ENCODE assay signal across 12 mouse cellular contexts in the genomic region with DNA sequence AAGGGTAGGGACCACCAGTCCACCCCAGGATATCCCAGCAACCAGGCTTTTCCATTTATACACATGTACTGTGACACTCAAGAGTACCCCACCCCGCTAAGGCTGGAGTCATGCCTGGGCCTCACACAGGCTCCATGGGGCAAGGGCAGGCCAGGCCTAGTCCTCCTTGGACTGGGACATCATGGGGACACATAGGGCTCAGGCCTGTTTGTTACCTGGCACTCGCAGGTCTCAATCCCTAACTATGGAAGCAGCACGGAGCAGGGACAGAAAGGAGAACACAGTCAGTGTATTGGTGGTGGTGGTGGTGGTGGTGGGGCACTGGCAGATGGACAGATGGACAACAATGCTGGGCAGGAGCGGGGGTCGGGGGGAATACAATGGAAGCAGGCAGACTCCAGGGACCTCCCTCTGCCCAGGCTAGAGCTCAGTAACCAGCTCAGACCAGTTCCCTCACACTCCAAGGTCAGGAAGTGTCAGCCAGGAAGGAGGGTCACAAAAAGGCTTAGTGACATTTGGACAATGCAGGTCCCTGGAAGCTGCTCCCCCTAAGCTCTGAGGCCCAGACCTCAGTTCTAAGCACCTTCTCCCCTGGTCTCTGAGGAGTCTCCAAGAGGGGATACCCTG. TPM values are rescaled to one million over a fixed set of nuclear protein-coding genes. Genes with fewer than 3 reads are reported as not detected.
DNase-seq lines count a peak whose midpoint lies in the region; ATAC-seq and TF ChIP-seq lines count a peak whose summit lies in the region.
"Had no signal": no experiment of that assay in that cellular context is flagged by ENCODE, and none has a peak within 500 bp of the region (broad histone marks: within the 10 kb centered on the region; RNA-seq: fewer than 3 reads in every experiment).

No protein-coding gene starts in this region.

- H3K4me2 ChIP-seq in limb, embryonic 12.5 days = peak overlapping the region; percentile 44

- no peaks in the 10 kb centered on the region for H3K9me3 ChIP-seq in G1E (replicated peaks)
- no peaks in the 10 kb centered on the region for H3K9me3 ChIP-seq in limb, embryonic 12.5 days
- H3K9me3 ChIP-seq: liver, embryonic 13.5 days had no signal

- H3K36me3 ChIP-seq in G1E (replicated peaks) = peaks cover 37% of the 10 kb centered on the region
- H3K36me3 ChIP-seq in limb, embryonic 12.5 days = peaks cover 16% of the 10 kb centered on the region

- H3K4me3 ChIP-seq in left cerebral cortex, adult 2 months = no peak overlapping the region
- peak overlapping the region; percentile 67; the same call in 1 of the 2 replicates for H3K4me3 ChIP-seq in G1E (ENCODE audit: low read depth, low read length)
- no peak overlapping the region for H3K4me3 ChIP-seq in limb, embryonic 12.5 days (replicated peaks)
- H3K4me3 ChIP-seq: liver, embryonic 13.5 days had no signal

- H3K27me3 ChIP-seq in G1E (ENCODE audit: insufficient read depth, low read length) = peaks cover 32% of the 10 kb centered on the region
- H3K27me3 ChIP-seq in limb, embryonic 12.5 days = peaks cover 35% of the 10 kb centered on the region

- 92% methylated on average over 5 of the region's 5 CpGs for WGBS in limb, embryonic 12.5 days

- peak; percentile 90 for DNase-seq in heart, adult 11 months
- no peak for DNase-seq in heart, postnatal 25 days (ENCODE audit: low spot score)
- no peak for DNase-seq in left cerebral cortex, adult 2 months (ENCODE audit: extremely low spot score in 1 of 2, low spot score in 2 of 2)
- no peak for DNase-seq in left cerebral cortex, postnatal 25 days (ENCODE audit: low spot score in 2 of 2)
- no peak for DNase-seq in G1E (ENCODE audit: low spot score)
- no peak for DNase-seq in urinary bladder, adult 2 months (ENCODE audit: low spot score)
- no peak for DNase-seq in adrenal gland, adult 18-20 months (ENCODE audit: low spot score in 2 of 2)

- peaks cover 52% of the 10 kb centered on the region for H3K4me1 ChIP-seq in G1E (ENCODE audit: insufficient read depth, low read depth, low read length)
- peaks cover 23% of the 10 kb centered on the region for H3K4me1 ChIP-seq in limb, embryonic 12.5 days (replicated peaks)

- peak overlapping the region; percentile 60; the same call in 1 of the 2 replicates for H3K27ac ChIP-seq in left cerebral cortex, adult 2 months
- H3K27ac ChIP-seq in limb, embryonic 12.5 days = no peak overlapping the region
- H3K27ac ChIP-seq: liver, embryonic 13.5 days had no signal

- intact Hi-C loops in heart, postnatal 25 days (cut with DNase I) = no loop called here
- intact Hi-C loops in left cerebral cortex, adult 2 months (cut with DNase I) = no loop called here
- intact Hi-C loops in left cerebral cortex, postnatal 25 days (cut with DNase I) = no loop called here

- TF ChIP-seq CTCF in left cerebral cortex, adult 2 months (IDR thresholded peaks at IDR 0.05) = no peak
- no peak for TF ChIP-seq CTCF in G1E (IDR thresholded peaks at IDR 0.05; ENCODE audit: low read depth, low read length)

- peak overlapping the region; percentile 52; the same call in 1 of the 2 replicates for H3K9ac ChIP-seq in limb, embryonic 12.5 days (replicated peaks)
- H3K9ac ChIP-seq: liver, embryonic 13.5 days had no signal

- ATAC-seq in G1E (ENCODE audit: extremely low read depth, insufficient number of reproducible peaks, low FRiP score, poor library complexity, severe bottlenecking) = no peak
- no peak for ATAC-seq in limb, embryonic 12.5 days (ENCODE audit: insufficient number of reproducible peaks, insufficient read depth, low FRiP score, low TSS enrichment, low read depth)

RNA-seq across cellular contexts. Expression of gene Pank4, which starts 21.3 kb away (rescaled TPM):
- 10 to 100 TPM; 45.6 to 46.4 TPM for total RNA-seq in heart, postnatal 25 days (2021)
- total RNA-seq in left cerebral cortex, adult 2 months (2021) = 10 to 100 TPM; 45.1 to 45.5 TPM
- total RNA-seq in left cerebral cortex, postnatal 25 days (2021) = 10 to 100 TPM; 37.6 to 39.8 TPM
- total RNA-seq in G1E (2014; fragmentation: Nextera tagmentation) (33.4 and 39.3 TPM in 2 replicates), G1E (2017) (41.6 and 45.2 TPM in 2 replicates)
- 30.0 and 34.2 TPM in 2 replicates for polyA plus RNA-seq in G1E (2012)
- polyA plus RNA-seq in limb, embryonic 12.5 days (2016; fragmentation: Nextera tagmentation; extraction: Ambion mirVana) = 56.3 and 60.5 TPM in 2 replicates
- 39.8 and 45.9 TPM in 2 replicates for polyA plus RNA-seq in urinary bladder, adult 2 months (2012; rRNA removed)
- total RNA-seq in adrenal gland, adult 18-20 months (2021) = 10 to 100 TPM; 28.3 to 31.9 TPM

RNA-seq across cellular contexts. Expression of gene Hes5, which starts 24.5 kb away (rescaled TPM):
- total RNA-seq in heart, postnatal 25 days (2021) = under 1 TPM in 1 of 2 experiments, not detected in 1; 0.28 TPM
- 10 to 100 TPM; 22.3 to 25.3 TPM for total RNA-seq in left cerebral cortex, adult 2 months (2021)
- total RNA-seq in left cerebral cortex, postnatal 25 days (2021) = 10 to 100 TPM; 35.8 to 41.3 TPM
- total RNA-seq in G1E (2014; fragmentation: Nextera tagmentation) (not detected in 2 replicates), G1E (2017) (not detected in 2 replicates)
- not detected in 2 replicates for polyA plus RNA-seq in G1E (2012)
- polyA plus RNA-seq in limb, embryonic 12.5 days (2016; fragmentation: Nextera tagmentation; extraction: Ambion mirVana) = 0.54 and 1.1 TPM in 2 replicates
- 0.06 and 0.07 TPM in 2 replicates for polyA plus RNA-seq in urinary bladder, adult 2 months (2012; rRNA removed)
- total RNA-seq in adrenal gland, adult 18-20 months (2021) = not detected
- total RNA-seq: adrenal gland, adult 8-10 months; gastrocnemius, adult 18-20 months; monocyte, adult 5-6 weeks had no signal

RNA-seq across cellular contexts. Expression of gene Tnfrsf14, which starts 56.9 kb away (rescaled TPM):
- 1 to 10 TPM; 3.8 to 6.7 TPM for total RNA-seq in heart, postnatal 25 days (2021)
- total RNA-seq in left cerebral cortex, adult 2 months (2021) = 1 to 10 TPM; 1.3 to 1.5 TPM
- total RNA-seq in left cerebral cortex, postnatal 25 days (2021) = 1 to 10 TPM; 1.3 to 1.7 TPM
- total RNA-seq in G1E (2014; fragmentation: Nextera tagmentation) (45.1 and 131 TPM in 2 replicates), G1E (2017) (23.9 and 27.7 TPM in 2 replicates)
- polyA plus RNA-seq in G1E (2012) = 3.5 and 7.2 TPM in 2 replicates
- polyA plus RNA-seq in limb, embryonic 12.5 days (2016; fragmentation: Nextera tagmentation; extraction: Ambion mirVana) = 1.0 and 1.4 TPM in 2 replicates
- polyA plus RNA-seq in urinary bladder, adult 2 months (2012; rRNA removed) = 18.8 and 21.4 TPM in 2 replicates
- total RNA-seq in adrenal gland, adult 18-20 months (2021) = 1 to 10 TPM; 6.4 to 8.4 TPM

Comparison
In these comparisons a context has a peak if more than half of its experiments do, and no peak if none do; other contexts are left out.
1. RNA of gene Hes5, which starts 24.5 kb away (total RNA-seq): 35.8 to 41.3 TPM in left cerebral cortex, postnatal 25 days and 22.3 to 25.3 TPM in left cerebral cortex, adult 2 months; 0.28 TPM in heart, postnatal 25 days, not detected in adrenal gland, adult 18-20 months and not detected in G1E; every median in the first group is over 10 times any median in the second.